In the genomic region with DNA sequence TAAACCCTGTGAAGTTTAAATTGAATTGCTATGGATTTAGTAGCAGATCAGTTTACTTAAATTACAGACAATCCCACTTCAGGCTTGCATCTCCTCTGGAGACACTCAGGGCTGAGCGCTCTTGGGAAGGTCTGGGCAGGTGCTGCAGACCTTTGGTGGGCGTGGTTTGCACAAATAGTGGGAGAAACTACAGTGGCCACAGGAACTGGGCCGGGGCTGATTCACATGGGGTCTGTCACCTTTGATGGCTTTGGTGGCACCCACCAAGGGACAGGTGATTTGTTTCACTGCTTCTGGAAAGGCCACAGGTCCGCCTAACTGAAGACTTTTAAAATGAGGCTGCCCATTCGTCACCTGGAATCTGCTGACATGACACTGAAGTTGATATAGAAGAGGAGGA, we compare ENCODE assay signal across 39 mouse cellular contexts. TPM values are rescaled to one million over a fixed set of nuclear protein-coding genes. Genes with fewer than 3 reads are reported as not detected.
"Had no signal": no experiment of that assay in that cellular context is flagged by ENCODE, and none has a peak within 500 bp of the region (broad histone marks: within the 10 kb centered on the region; RNA-seq: fewer than 3 reads in every experiment).

No protein-coding gene starts in this region.

- H3K9me3 ChIP-seq: limb, embryonic 10.5 days; limb, embryonic 12.5 days; limb, embryonic 13.5 days; limb, embryonic 15.5 days; liver, embryonic 12.5 days; liver, embryonic 13.5 days; liver, embryonic 15.5 days; lung, embryonic 15.5 days; megakaryocyte, embryonic 14.5 days; midbrain, embryonic 10.5 days; midbrain, embryonic 12.5 days; midbrain, embryonic 13.5 days; midbrain, embryonic 15.5 days; neural tube, embryonic 12.5 days had no signal

- H3K4me3 ChIP-seq: limb, embryonic 10.5 days; limb, embryonic 12.5 days; limb, embryonic 13.5 days; limb, embryonic 15.5 days; liver, embryonic 12.5 days; liver, embryonic 13.5 days; liver, embryonic 15.5 days; lung, embryonic 15.5 days; megakaryocyte, embryonic 14.5 days; midbrain, embryonic 10.5 days; midbrain, embryonic 12.5 days; midbrain, embryonic 13.5 days; midbrain, embryonic 15.5 days; myocyte; neural tube, embryonic 12.5 days had no signal

- DNase-seq: left cerebral cortex, postnatal 4 days; liver; liver, embryonic 13.5 days; liver, postnatal 0 days; lung, adult 18-20 months; lung, adult 2 months; lung, embryonic 14.5 days; lung, postnatal 10 days; lung, postnatal 14 days; lung, postnatal 36 days; lung, postnatal 4 days; midbrain, embryonic 14.5 days had no signal

- H3K4me1 ChIP-seq: liver, embryonic 12.5 days; liver, embryonic 13.5 days; liver, embryonic 15.5 days; lung, embryonic 15.5 days; megakaryocyte, embryonic 14.5 days; midbrain, embryonic 12.5 days; midbrain, embryonic 15.5 days; neural tube, embryonic 12.5 days had no signal

- H3K36me3 ChIP-seq: limb, embryonic 10.5 days; limb, embryonic 12.5 days; limb, embryonic 13.5 days; limb, embryonic 15.5 days; liver, embryonic 12.5 days; liver, embryonic 13.5 days; liver, embryonic 15.5 days; lung, embryonic 15.5 days; midbrain, embryonic 10.5 days; midbrain, embryonic 12.5 days; midbrain, embryonic 13.5 days; midbrain, embryonic 15.5 days; neural tube, embryonic 12.5 days had no signal

- H3K27me3 ChIP-seq: limb, embryonic 13.5 days; limb, embryonic 15.5 days; liver, embryonic 12.5 days; liver, embryonic 13.5 days; liver, embryonic 15.5 days; lung, embryonic 15.5 days; midbrain, embryonic 12.5 days; midbrain, embryonic 15.5 days; neural tube, embryonic 12.5 days had no signal

- H3K27ac ChIP-seq: limb, embryonic 10.5 days; limb, embryonic 12.5 days; limb, embryonic 13.5 days; limb, embryonic 15.5 days; liver, embryonic 12.5 days; liver, embryonic 13.5 days; liver, embryonic 14.5 days; liver, embryonic 15.5 days; lung, embryonic 15.5 days; macrophage; midbrain, embryonic 10.5 days; midbrain, embryonic 12.5 days; midbrain, embryonic 13.5 days; midbrain, embryonic 15.5 days; neural tube, embryonic 12.5 days had no signal

RNA-seq across cellular contexts. Expression of a gene that starts 38.6 kb away (rescaled TPM):
- total RNA-seq: liver, adult 2 months; megakaryocyte progenitor cell, adult 5-6 weeks; megakaryocyte-erythroid progenitor cell, adult 5-6 weeks; monocyte, adult 5-6 weeks had no signal
- polyA plus RNA-seq: liver, adult 2 months had no signal

RNA-seq across cellular contexts. Expression of a gene that starts 54.1 kb away (rescaled TPM):
- total RNA-seq: megakaryocyte progenitor cell, adult 5-6 weeks; megakaryocyte, adult 5-6 weeks; megakaryocyte-erythroid progenitor cell, adult 5-6 weeks; monocyte, adult 5-6 weeks had no signal
- polyA plus RNA-seq: limb, embryonic 10.5 days; limb, embryonic 11.5 days; liver, adult 2 months; liver, embryonic 11.5 days; liver, embryonic 12.5 days; liver, embryonic 13.5 days; liver, embryonic 14.5 days; liver, embryonic 16.5 days; liver, postnatal 0 days; lung, embryonic 14.5 days; lung, embryonic 15.5 days; lung, embryonic 16.5 days; lung, postnatal 0 days; macrophage; midbrain, embryonic 11.5 days; midbrain, embryonic 13.5 days had no signal
